Mouse (Mus musculus): ENCODE measurements around the gene Hacd1.
A peak's percentile ranks its signal among the peaks of the same experiment; 100 is the strongest.
"Not testable (repeated sequence)": the region's sequence is repeated elsewhere in the genome, so short reads cannot be mapped to it uniquely, and the experiment has no call there.

Hacd1 gene

DNA sequence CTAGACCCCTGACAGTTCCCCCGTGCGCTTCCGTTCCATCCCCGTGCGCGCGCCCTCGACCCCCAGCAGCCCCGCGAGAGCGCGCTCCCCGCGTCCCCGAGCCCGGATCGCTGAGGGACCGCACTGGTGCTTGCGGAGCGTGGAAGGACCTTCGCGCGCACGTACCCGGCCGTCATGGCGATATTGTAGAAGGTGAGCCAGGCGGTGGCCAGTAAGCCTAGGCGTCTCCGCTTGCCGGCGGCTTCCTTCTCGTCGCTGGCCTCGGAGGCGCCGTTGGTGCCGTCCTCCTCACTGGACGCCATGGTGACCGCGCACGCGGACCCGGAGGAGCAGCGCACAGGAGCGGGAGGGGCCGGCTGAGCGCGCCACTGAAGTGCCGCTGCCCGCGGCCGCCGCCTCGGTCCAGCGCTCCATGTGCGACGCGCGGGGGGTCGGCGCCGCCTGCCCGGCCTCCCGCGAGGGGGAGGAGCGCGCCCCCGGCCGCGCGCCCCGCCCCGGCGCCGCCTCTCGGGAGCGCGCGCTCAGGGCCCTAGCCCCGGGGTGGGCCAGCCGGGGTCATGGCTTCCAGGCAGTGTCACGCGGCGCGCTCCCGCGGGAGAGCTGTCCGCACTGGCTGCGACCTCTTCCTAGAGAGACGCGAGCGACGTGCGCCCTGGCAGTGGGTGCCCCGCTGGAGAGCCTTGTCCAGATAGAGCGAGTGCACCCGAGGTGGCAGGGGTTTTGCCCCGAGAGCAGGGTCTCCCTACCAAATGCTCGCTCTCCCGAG lies at the start of gene Hacd1:
TSS of gene Hacd1 (minus strand) at position 570 of the 766 bp plus-strand sequence.
- DNase-seq (ENCODE audit: low read depth), result no peak

DNA sequence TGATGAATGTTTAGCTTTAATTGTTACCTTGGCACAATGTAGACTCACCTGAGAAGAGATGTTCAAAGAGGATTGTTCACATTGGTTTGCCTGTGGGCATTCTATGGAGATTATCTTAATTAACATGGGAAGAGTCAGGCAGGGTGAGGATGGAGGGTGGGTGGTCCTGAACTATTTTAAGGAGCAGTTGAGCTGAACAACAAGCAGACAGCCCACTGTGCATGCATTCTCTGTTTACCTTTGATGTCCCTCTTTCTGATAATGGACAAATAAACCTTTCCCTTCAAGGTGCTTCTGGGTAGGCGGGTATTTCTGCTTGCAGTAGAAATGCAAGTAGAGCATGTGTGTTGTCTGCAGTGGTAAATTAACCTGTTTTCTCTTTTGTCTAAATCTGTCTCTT lies 48.0 kb upstream of the Hacd1 start:
- no peak for DNase-seq (ENCODE audit: low read depth)

DNA sequence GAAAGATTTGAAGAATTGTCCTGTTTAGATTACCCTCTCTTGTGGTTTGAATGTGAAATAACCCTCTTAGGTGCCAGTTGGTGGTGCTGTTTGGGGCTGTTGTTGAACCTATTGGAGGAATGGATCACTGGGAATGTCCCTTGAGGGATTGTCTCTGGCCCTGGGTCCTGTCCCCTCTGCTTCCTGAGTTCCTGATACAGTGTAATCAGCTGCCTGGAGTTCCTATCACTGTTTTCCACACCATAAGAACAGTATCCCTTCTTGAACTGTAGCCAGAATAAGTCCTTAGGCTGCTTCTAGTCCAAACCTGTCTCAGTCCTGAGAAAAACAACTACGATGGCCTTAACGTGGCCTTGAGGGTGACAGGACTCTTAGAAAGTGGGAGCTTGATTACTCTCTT lies 46.7 kb upstream of the Hacd1 start:
- no peak for DNase-seq (ENCODE audit: low read depth)

DNA sequence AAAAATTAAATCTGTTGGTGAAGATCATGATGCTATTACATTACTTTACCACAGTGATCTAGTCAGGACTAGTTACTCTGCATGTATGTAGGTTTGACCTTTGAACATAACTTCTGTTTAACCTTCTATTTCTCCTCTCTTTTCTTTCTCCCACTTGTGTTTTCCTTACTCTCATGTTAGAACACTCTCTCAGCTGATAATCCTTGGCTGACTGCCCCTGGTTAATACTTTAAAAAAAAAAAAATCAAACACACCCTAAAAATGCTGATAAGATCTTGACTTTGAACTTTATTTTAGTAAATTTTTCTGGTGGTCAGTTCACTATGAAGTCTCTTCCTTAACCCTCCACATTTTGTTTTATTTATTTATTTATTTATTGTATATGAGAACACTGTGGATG lies 44.6 kb upstream of the Hacd1 start:
- DNase-seq (ENCODE audit: low read depth), result no peak

DNA sequence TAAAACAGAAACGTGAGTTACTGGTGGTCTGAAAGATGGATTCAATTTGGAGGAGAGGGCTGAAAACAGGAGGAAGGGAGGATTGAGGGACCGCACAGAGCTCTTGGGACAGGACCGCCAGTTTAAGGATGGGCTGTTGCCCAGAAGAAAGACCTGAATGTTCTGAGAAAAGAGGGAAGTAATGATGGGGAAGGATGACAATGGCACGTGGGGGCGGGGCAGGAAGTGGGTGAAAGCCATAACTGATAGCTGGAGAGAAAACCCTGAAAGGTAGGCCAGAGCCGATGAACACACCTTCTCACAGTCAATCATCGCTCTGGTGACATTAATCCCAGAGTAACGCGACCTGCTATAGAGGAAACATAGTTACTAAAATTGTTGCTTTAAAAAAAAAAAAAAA lies 22.6 kb upstream of the Hacd1 start:
- DNase-seq (ENCODE audit: low read depth), result not testable (repeated sequence)

DNA sequence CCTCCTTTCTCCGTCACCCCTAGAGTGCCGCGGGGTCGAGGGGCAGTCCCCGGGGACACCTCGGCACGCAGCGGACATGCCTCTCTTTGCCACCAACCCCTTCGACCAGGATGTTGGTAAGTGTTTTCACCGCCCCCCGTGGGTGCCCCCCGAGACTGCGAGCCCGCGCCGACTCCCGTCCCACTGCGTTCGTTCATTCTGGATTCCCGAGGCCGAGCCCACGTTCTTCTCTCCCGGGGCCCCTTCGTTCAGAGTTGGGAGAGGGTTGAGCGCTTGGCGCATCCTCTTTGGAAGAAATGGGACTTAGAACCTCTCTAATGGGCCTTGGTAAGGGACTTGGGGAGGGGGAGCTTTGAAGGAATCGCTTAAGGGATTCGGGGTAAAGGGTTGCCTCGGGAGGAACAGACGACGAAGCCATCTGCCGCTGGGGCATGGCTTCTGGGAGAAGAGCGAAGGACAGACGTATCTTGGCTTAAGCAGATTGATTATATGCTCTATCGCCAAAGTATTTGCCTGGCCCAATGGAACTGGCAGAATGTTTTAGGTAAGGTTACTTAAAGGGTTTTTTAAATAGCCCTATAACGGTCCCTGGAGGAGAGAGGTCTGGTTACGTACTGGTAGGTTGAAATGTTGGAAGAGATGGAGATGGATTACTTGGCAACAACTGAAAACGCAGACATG lies 18.4 kb upstream of the Hacd1 start:
- DNase-seq (ENCODE audit: low read depth), result no peak

DNA sequence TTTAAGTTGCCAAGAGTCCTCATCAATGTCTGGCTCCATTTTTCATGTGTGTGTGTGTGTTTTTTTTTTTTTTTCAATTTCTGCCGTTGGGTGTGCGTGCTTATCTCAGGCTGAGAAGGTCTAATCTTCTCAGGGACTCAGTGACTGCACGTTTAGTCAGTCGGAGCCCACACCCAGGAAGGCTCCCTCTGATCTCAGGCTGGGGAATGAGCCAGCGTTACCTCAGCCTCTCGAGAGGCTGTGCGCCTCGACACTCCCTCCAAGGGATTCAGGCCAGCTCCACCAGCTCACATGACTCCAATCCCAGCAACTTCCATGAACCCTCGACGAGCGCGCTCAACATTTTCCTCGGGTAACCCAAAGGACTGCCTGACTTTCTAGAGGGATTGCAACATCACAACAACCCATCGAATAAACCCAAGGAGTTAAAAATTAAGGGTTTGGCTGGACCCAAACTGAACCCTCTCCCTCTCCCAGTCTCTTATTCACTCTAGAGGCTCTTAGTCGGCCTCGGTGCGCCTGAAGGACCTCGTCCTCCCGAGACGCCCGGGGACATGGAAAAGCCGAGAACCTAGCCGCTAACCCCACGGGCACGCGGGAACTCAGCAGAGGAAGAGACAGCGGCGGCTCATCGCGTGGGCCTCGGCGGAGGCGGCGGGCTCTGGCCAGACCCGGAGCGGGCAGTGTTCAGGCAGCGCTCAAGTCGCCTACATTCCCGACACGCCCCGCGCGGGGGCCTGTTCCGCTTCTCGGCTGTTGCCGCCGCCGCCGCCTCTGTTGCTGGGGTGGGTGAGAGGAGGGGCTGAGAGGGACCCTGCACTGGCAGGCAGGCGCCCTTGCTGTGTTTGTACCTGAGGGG lies 17.7 kb upstream of the Hacd1 start, which contains the start of gene Stam:
TSS of gene Stam (plus strand) at position 737 of the 859 bp plus-strand sequence.
- DNase-seq (ENCODE audit: low read depth), result peak; percentile 77

DNA sequence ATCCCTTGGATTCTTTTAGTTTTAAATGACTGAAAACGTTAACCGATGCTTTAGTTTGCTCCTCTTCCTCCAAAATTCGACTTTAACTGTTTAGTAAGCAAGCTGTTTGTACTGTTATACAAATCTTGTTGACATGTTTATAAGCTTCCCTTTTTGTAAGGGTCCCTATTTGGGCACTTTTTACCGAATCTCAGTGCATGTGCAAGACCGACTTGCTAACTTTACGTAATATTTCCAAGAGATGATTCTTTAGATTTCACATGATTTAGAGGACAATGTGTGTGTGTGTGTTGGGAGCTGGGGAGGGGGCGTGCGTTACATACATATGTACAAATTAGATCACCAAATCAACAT lies 17.1 kb upstream of the Hacd1 start:
- no peak for DNase-seq (ENCODE audit: low read depth)

DNA sequence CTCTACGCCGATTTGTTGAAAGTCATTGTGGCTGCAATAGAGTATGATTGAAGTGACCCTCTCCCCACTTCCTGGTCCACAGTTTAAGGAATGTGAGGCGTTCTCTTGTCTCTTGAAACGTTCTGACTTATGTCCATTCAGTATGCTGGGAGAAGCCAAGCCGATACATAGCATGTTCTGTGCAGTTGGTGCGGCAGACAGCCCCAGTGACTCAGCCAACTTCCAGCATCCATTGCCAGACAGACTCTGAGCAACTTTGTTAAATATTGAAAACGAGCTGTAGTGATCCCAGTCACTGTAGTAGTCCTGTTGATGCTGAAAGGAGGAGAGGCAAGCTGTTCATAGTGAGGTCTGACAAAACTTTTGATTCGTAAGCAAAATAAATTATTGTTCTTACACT lies 14.5 kb upstream of the Hacd1 start:
- no peak for DNase-seq (ENCODE audit: low read depth)

DNA sequence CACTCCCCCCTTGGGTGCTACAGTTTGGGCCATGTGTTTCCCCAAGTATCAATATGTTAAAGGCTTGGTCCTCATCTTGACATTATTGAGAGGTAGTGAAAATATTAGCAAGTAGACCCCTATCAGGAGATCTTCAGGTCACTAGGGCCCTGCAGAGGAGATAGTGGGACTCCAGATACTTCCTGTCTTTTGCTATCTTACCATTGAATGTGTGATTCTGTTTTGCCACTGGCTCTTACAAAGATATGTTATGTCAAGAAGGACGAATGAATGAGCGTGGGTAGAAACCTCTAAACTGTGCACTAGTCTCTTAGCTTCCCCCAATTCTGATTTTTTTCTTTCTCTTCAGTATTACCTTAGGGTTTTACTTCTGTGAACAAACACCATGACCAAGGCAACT lies 13.1 kb upstream of the Hacd1 start:
- DNase-seq (ENCODE audit: low read depth), result no peak

DNA sequence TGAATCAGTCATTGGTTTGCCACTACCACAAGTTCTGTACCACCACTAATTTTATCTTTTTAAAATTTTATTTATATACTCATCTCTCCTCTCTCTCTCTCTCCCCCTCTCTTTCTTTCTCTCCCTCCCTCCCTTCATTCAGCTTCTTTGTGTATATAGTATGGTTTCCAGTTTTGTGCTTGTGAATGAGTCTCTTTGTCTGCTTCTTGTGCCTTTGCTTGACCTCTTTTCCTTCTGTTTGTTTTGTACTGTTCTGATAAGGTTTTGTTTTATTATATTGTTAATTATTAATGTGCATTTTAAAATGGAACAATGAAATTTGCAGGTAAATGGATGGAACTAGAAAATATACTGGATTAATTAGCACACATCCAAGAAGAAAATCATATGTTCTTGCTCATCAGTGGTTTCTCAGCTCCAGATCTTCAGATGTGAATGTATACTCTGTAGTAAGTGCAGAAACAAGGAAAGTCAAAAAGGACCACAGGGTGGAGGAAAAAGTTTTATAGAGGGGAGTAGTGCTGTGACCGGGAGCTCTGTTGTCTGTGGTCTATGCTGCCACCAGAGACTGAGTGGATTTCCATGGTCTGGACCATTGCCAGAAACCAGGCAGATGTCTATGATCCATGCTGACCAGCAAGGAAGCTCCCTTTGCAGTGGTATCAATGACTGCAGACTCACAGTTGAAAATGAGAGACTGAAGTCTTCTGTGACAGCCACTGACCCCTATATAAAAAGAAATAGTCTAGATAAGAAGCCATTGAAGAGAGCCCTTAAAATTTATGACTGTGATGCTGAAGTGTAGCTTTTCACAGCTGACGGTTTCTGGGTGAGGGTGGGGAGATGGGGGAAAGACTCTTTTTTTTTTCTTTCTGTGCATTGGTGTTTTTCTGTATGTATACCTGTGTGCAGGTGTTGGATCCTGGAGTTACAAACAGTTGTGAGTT lies 10.0 kb upstream of the Hacd1 start:
- no peak for DNase-seq (ENCODE audit: low read depth)

DNA sequence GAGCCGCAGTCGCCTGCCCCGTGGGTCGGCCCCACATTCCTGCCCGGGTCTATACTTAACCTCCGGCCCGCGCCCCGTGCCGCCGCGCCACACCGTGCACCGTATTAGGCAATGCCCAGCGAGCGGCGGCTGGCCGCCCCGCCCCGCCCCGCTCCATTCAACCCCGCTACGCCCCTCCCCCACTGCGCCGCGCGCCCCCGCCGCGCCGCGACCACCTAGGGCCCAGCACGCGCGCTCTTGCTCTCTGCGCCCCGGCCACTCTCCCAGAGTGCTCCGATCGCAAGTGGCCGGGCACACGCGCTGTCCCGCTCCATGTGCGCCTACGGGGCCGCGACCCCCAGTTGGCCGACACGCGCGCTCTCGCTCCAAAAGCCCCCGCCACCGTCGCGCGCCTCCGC lies 768 bp downstream of the Hacd1 start:
- DNase-seq (ENCODE audit: low read depth), result no peak

DNA sequence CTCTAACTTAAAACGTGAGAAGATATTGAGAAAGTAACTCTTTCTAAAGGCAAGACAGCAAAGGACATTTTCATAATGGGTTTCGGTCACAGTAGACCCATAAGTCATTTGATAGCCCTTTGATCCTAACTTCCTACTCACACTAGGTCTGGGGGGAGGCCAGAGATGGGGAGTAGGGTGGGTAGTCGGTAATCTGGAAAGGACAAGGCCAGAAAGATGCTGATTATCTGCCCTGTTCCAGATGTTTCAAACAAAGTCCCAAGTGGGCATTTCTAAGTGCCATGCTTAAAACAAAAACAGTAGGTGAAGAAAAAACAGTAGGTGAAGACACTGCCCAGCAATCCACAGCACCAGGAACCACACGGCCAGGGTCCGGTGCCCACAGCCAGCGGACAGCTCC lies 1.2 kb downstream of the Hacd1 start:
- DNase-seq (ENCODE audit: low read depth), result no peak

DNA sequence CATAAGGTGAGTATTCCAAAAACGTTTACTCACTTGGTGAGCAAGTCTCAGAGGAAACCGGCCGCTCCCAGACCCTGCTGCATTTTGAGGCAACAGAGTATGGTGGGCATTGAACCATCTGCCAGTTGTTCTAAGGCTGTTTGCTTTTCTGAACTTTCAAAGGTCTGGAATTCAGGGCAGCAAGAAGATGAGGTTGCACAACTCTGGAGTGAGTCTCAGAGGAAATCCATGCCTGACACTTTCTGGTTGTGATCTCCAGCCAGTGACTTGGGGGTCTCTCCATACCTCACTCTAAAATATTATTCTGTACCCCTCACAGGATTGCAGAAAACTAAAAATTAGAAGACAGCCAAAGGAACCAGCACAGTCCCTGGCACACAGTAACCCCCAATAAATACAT lies 1.8 kb downstream of the Hacd1 start:
- no peak for DNase-seq (ENCODE audit: low read depth)

DNA sequence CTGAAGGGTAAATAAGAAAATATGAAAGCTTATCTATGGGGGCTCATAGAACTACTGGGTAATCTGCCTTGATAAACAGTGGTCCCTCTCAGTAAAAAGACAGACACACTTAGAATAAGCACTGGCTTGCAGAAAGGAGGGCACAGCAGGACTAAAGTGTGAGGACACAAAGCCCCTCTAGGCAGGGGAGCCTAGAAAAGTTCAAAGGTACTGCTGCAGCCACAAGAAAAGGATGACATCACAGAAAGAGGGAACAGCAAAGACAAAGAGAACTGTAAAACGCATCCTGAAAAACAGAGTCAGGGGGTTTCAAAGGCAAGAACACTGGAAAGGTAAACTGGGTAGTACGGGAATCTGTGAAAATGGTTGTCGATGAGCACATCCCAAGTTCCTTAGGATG lies 2.3 kb downstream of the Hacd1 start:
- no peak for DNase-seq (ENCODE audit: low read depth)

DNA sequence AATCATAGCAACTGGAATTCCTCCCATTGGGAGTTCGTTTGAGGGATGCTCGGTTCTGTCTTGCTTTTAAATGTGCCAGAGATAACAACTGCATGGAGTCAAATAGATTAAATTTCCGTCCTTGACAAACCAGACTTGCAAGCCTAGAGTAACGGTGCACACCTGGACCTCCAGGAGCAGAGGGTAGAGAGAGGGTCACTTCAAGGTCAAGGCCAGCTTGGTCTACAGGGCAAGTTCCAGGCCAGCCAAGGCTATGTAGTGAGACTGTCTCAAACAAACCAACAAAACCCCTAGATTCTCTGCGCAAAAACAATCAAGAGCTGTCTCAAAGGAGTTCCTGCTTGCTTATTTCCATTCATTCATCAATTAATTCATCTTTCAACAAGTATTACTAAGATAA lies 7.1 kb downstream of the Hacd1 start:
- no peak for DNase-seq (ENCODE audit: low read depth)

DNA sequence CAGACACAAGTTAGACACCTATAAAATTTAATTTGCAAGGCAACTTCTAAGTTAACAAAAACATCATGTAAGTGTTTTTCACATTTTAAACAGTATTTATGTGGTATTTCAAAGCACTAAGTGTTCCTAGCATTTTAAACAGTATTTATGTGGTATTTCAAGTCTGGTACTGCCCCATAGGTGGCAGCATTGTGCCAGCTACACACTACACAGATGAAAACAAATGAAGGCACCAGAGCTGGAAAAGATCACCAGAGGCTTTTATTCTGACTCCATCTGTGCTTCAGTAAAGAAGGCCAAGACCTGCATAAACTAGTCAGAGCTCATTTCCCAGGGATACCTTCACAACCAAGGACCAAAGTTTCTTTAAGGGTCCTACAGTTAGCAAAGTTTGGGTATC lies 7.6 kb downstream of the Hacd1 start:
- DNase-seq (ENCODE audit: low read depth), result peak; percentile 73

DNA sequence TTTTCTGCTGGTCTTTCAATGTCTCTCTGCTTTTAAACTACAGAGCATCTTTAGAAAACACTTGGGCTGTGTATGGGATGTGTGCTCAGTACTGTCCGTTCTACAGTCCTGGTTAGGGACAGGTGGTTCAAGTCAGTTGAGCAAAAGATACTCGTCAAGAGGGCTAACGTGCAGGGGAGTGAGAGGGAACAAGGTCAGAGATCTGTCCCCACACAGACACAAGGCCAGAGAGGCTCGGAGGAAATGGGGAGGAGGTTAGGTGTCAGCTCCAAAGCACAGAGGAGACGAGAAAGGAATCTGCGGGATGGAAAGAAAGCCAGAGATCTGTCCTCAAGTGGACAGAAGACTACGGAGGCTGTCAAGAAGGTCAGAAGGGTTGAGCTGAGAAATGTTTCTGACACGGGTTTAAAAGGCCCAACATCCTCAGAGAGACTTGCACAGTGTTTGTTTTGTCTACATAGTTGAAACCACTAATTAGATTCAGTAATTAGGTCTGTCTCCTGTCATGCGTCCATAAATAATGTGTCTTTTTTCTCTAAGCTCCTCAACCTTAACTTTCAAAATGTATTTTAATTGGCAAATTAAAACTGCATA lies 12.3 kb downstream of the Hacd1 start:
- DNase-seq (ENCODE audit: low read depth), result no peak

DNA sequence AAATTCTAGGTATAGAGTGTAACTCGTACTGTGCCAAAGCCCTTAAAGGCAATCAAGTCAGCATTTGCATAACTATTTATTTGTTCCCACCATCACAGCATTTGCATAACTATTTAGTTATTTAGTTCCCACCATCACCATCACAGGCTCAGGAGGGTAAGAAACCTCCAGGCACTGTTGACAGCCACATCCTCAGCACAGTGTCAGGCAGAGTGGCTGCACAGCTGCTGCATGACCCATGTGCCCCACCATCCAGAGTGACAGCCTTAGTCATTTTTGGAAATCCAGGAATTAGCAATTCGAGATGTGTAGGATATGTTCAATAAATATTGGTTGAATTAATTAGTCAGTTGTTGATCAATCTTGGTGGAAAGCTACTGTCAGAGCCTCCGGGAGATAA lies 12.9 kb downstream of the Hacd1 start:
- no peak for DNase-seq (ENCODE audit: low read depth)

DNA sequence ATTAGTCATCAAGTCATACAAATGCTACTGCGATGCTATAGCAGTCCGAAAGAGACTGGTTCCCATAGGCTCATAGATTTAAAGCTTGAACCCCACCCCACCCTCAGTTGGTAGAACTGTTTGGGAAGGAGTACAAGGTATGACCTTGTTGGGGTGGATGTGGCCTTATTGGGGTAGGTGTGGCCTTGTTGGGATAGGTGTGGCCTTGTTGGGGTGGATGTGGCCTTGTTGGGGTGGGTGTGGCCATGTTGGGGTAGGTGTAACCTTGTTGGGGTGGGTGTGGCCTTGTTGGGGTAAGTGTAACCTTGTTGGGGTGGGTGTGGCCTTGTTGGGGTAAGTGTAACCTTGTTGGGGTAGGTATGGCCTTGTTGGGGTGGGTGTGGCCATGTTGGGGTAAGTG lies 14.7 kb downstream of the Hacd1 start:
- DNase-seq (ENCODE audit: low read depth), result no peak

DNA sequence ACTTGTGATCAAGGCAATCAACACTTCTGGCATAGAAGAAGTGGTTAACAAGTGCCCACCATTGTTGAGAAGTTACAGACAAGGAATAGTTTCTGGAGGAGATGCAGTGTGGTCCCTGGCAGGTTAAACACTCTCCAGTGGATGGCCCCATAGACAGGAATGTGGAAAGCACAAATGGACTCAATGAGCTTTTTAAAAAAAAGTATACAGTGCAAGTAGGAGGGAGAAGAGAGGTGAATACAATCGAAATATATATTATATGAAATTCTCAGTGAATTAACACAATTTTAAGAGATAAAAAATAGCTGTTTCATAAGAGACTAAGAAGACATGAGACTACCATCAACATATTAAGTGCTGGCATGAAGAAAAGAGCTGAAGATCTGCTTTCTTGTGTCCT lies 36.7 kb downstream of the Hacd1 start:
- no peak for DNase-seq (ENCODE audit: low read depth)
